Mouse (Mus musculus) left cerebral cortex, adult 18-20 months (tissue): ENCODE data around the gene Bnc2. TPM values are rescaled to one million over a fixed set of nuclear protein-coding genes. Genes with fewer than 3 reads are reported as not detected.

Experiments used
- DNase-seq, 2 experiments: peaks; one replicate each; pipeline ENCODE4 v3.0.0; 2021 to 2022; ENCODE audit warnings: low spot score in 2 of 2, mixed read lengths in 1 of 2
- total RNA-seq, 2 experiments: library from RNA; stranded (reverse); gene quantifications; 2 replicates each; pipeline ENCODE4 v1.2.3; 2021

Bnc2 gene
- total RNA-seq, 2 experiments from 2014 or later, result 3.0 to 3.1 TPM

GRCm38 (mm10) chr4:84633991-84634390 lies 41.1 kb downstream of the Bnc2 start:
- DNase-seq, result no peak

GRCm38 (mm10) chr4:84632832-84633789 lies 42.0 kb downstream of the Bnc2 start:
- DNase-seq, result no peak

- no peak for DNase-seq
Measured at GRCm38 (mm10) chr4:84627616-84628015, 47.5 kb downstream of the Bnc2 start.

GRCm38 (mm10) chr4:84623312-84623711 lies 51.8 kb downstream of the Bnc2 start:
- no peak for DNase-seq

GRCm38 (mm10) chr4:84621785-84622184 lies 53.3 kb downstream of the Bnc2 start:
- DNase-seq, result no peak

- DNase-seq, result no peak
Measured at GRCm38 (mm10) chr4:84609861-84610260, 65.2 kb downstream of the Bnc2 start.

- no peak for DNase-seq
Measured at GRCm38 (mm10) chr4:84604461-84604860, 70.6 kb downstream of the Bnc2 start.

- DNase-seq, result no peak
Measured at GRCm38 (mm10) chr4:84580260-84580952, 94.7 kb downstream of the Bnc2 start.

GRCm38 (mm10) chr4:84578296-84578695 lies 96.8 kb downstream of the Bnc2 start:
- DNase-seq, result no peak

GRCm38 (mm10) chr4:84566123-84566522 lies 109.0 kb downstream of the Bnc2 start:
- DNase-seq, result no peak

GRCm38 (mm10) chr4:84545204-84545871 lies 129.7 kb downstream of the Bnc2 start:
- peak; percentile 8 to 25 for DNase-seq

- no peak for DNase-seq
Measured at GRCm38 (mm10) chr4:84544646-84545045, 130.4 kb downstream of the Bnc2 start.

- DNase-seq, result no peak
Measured at GRCm38 (mm10) chr4:84540531-84540930, 134.5 kb downstream of the Bnc2 start.

GRCm38 (mm10) chr4:84539396-84539795 lies 135.7 kb downstream of the Bnc2 start:
- DNase-seq, result no peak

GRCm38 (mm10) chr4:84528886-84529789 lies 145.9 kb downstream of the Bnc2 start:
- no peak for DNase-seq

- no peak for DNase-seq
Measured at GRCm38 (mm10) chr4:84528358-84528757, 146.7 kb downstream of the Bnc2 start.

- no peak for DNase-seq
Measured at GRCm38 (mm10) chr4:84527066-84527933, 147.8 kb downstream of the Bnc2 start.

GRCm38 (mm10) chr4:84523651-84524221 lies 151.3 kb downstream of the Bnc2 start:
- DNase-seq, result no peak

GRCm38 (mm10) chr4:84523211-84523610 lies 151.9 kb downstream of the Bnc2 start:
- DNase-seq, result no peak
